In the genomic region with DNA sequence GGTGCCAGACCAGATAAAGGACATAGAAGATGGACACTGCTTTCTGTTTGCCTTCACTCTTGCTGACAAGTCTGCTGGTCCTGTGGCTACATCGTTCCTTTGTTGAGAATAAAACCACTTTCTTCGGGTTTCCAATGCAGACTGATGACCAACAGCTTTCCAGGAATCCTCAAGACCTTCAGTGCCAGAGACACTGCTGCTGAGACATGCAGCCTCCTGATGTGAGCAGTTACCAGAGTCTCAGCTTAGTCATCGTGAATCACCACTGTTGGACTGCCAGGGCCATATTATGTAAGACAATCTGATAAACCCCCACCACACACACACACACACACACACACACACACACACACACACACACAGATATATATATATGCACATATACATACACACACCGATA, we compare ENCODE assay signal across 26 mouse cellular contexts.
DNase-seq lines count a peak whose midpoint lies in the region; TF ChIP-seq lines count a peak whose summit lies in the region.
"Had no signal": no experiment of that assay in that cellular context is flagged by ENCODE, and none has a peak within 500 bp of the region (broad histone marks: within the 10 kb centered on the region; RNA-seq: fewer than 3 reads in every experiment).

No protein-coding gene starts in this region.

- H3K4me3 ChIP-seq in kidney, adult 2 months (ENCODE audit: insufficient read depth, low read depth, low read length), result no peak overlapping the region
- H3K4me3 ChIP-seq: embryonic facial prominence, embryonic 13.5 days; erythroblast, embryonic 14.5 days; forebrain, embryonic 12.5 days; hindbrain, embryonic 13.5 days; left cerebral cortex, adult 2 months; limb, embryonic 13.5 days; lung, embryonic 15.5 days; midbrain, embryonic 10.5 days; neural tube, embryonic 13.5 days had no signal

- no peak overlapping the region for H3K27ac ChIP-seq in kidney, adult 2 months (ENCODE audit: insufficient read depth, low read depth, low read length)
- H3K27ac ChIP-seq: embryonic facial prominence, embryonic 13.5 days; forebrain, embryonic 12.5 days; hindbrain, embryonic 13.5 days; left cerebral cortex, adult 2 months; limb, embryonic 13.5 days; lung, embryonic 15.5 days; midbrain, embryonic 10.5 days; neural tube, embryonic 13.5 days had no signal

- peak; percentile 50 to 85 for DNase-seq in adrenal gland, adult (ENCODE audit: inconsistent age in 2 of 2, low spot score in 1 of 2)
- no peak for DNase-seq in adrenal gland, postnatal 10 days
- peak; percentile 23 for DNase-seq in 3134 (ENCODE audit: extremely low read depth, insufficient read length, low spot score)
- peak; percentile 54 for DNase-seq in NIH3T3 (ENCODE audit: low read depth)
- peak; percentile 74 for DNase-seq in brain, adult 2 months (ENCODE audit: low read depth, low spot score)
- no peak for DNase-seq in kidney, adult 2 months
- no peak for DNase-seq in cerebellum, adult 8-10 months
- no peak for DNase-seq in thymus, postnatal 36 days
- DNase-seq: cerebellum, adult 2 months; cerebellum, postnatal 36 days; embryo, embryonic 11 days; forebrain, postnatal 0 days; gastrocnemius, postnatal 25 days; heart, adult 18-20 months; heart, postnatal 4 days; kidney, postnatal 14 days had no signal

- TF ChIP-seq CTCF in kidney, adult 2 months (conservative IDR thresholded peaks at IDR 0.05; ENCODE audit: insufficient read depth, insufficient read length, low read depth, low read length), result no peak

- H3K4me1 ChIP-seq in kidney, adult 2 months (ENCODE audit: control insufficient read depth, insufficient read depth, low read length), result no peaks in the 10 kb centered on the region

- no peaks in the 10 kb centered on the region for H3K36me3 ChIP-seq in kidney, adult 2 months (ENCODE audit: control insufficient read depth, insufficient read depth, low read length)
- H3K36me3 ChIP-seq: embryonic facial prominence, embryonic 13.5 days; forebrain, embryonic 12.5 days; hindbrain, embryonic 13.5 days; limb, embryonic 13.5 days; lung, embryonic 15.5 days; midbrain, embryonic 10.5 days; neural tube, embryonic 13.5 days had no signal

- 94% methylated on average over 4 of the region's 4 CpGs for WGBS in kidney, adult 2 months

- TF ChIP-seq POLR2A in kidney, adult 2 months (IDR thresholded peaks at IDR 0.05; ENCODE audit: low read depth, low read length), result no peak

- H3K27me3 ChIP-seq in kidney, adult 2 months (replicated peaks; ENCODE audit: control insufficient read depth, insufficient read depth, low read length), result no peaks in the 10 kb centered on the region
- H3K27me3 ChIP-seq: embryonic facial prominence, embryonic 13.5 days; hindbrain, embryonic 13.5 days; lung, embryonic 15.5 days; neural tube, embryonic 13.5 days; Patski had no signal

Comparison
In these comparisons a context has a peak if more than half of its experiments do, and no peak if none do; other contexts are left out.
1. DNase-seq: peak in adrenal gland, adult (2 of 2), 3134 (single experiment), NIH3T3 (single experiment) and brain, adult 2 months (single experiment); none in adrenal gland, postnatal 10 days (single experiment), kidney, adult 2 months (single experiment), cerebellum, adult 8-10 months (single experiment) and thymus, postnatal 36 days (0 of 2).